Mouse (Mus musculus): ENCODE results near the gene Dpp4. TPM values are rescaled to one million over a fixed set of nuclear protein-coding genes. Genes with fewer than 3 reads are reported as not detected.

Dpp4 gene
- total RNA-seq, 2 experiments from 2014 or later: 0.54 to 0.66 TPM

- no peak overlapping the region for H3K27ac ChIP-seq
- TF ChIP-seq CTCF (conservative IDR thresholded peaks at IDR 0.05): no peak
- H3K4me3 ChIP-seq: no peak overlapping the region
- no peak for DNase-seq (ENCODE audit: low spot score in 2 of 2)
Observed at GRCm38 (mm10) chr2:62399361-62399760, 12.7 kb downstream of the Dpp4 start.

- no peak overlapping the region for H3K27ac ChIP-seq
- TF ChIP-seq CTCF (conservative IDR thresholded peaks at IDR 0.05): no peak
- H3K4me3 ChIP-seq: no peak overlapping the region
- DNase-seq (ENCODE audit: low spot score in 2 of 2): no peak
Observed at GRCm38 (mm10) chr2:62398115-62398875, 13.7 kb downstream of the Dpp4 start.

DNA sequence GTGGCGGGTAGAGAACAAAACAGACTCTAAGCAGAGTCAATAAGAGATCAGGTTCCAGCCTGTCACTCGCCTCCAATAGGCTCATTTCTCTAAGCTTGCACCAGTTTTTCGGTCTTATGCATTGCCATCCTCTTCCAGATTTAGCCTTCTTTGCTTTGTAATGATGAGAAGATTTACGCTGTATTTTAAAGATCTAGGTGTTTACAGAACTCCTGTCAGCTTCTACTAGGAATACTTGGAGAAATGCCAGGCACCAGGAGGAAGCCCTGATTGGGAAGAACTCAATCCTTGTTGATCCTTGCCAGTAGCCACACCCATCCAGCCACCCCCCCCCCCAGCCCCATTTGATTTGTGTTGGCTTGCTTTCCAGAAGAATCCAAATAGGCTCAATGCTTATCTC lies 14.4 kb downstream of the Dpp4 start:
- H3K4me3 ChIP-seq: no peak overlapping the region
- no peak for DNase-seq (ENCODE audit: low spot score in 2 of 2)
- no peak overlapping the region for H3K27ac ChIP-seq
- no peak for TF ChIP-seq CTCF (conservative IDR thresholded peaks at IDR 0.05)

DNA sequence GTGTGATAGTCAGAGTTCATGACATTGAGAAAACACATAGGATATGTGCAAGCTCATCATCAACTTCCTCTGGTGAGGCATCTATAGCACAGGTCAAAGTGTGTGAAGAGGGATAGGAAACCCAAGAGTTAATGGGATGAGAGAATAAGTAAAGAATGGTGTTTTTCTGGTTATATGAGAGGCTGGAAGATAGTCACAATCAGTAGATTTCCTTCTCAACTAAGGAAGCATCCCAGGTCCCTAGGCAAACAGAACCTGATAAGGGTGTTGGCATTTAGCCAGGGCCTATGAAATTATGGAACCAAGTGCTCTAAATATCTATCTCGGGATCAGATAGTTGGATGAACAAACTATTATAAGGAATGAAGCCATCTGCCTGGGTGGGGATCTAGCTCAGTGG lies 15.2 kb downstream of the Dpp4 start:
- H3K27ac ChIP-seq: no peak overlapping the region
- no peak for TF ChIP-seq CTCF (conservative IDR thresholded peaks at IDR 0.05)
- no peak for DNase-seq (ENCODE audit: low spot score in 2 of 2)
- no peak overlapping the region for H3K4me3 ChIP-seq

- TF ChIP-seq CTCF (conservative IDR thresholded peaks at IDR 0.05): no peak
- Histone ChIP-seq H3K27ac (no peak overlapping the region), H3K4me3 (no peak overlapping the region)
- DNase-seq (ENCODE audit: low spot score in 2 of 2): no peak
Observed at GRCm38 (mm10) chr2:62394800-62395199, 17.2 kb downstream of the Dpp4 start.

GRCm38 (mm10) chr2:62392098-62392497 lies 19.9 kb downstream of the Dpp4 start:
- no peak for TF ChIP-seq CTCF (conservative IDR thresholded peaks at IDR 0.05)
- Histone ChIP-seq H3K4me3 (no peak overlapping the region), H3K27ac (no peak overlapping the region)
- DNase-seq (ENCODE audit: low spot score in 2 of 2): no peak

- no peak for DNase-seq (ENCODE audit: low spot score in 2 of 2)
- no peak for TF ChIP-seq CTCF (conservative IDR thresholded peaks at IDR 0.05)
- Histone ChIP-seq H3K4me3 (no peak overlapping the region), H3K27ac (no peak overlapping the region)
Observed at GRCm38 (mm10) chr2:62390961-62391461, 21.0 kb downstream of the Dpp4 start.

DNA sequence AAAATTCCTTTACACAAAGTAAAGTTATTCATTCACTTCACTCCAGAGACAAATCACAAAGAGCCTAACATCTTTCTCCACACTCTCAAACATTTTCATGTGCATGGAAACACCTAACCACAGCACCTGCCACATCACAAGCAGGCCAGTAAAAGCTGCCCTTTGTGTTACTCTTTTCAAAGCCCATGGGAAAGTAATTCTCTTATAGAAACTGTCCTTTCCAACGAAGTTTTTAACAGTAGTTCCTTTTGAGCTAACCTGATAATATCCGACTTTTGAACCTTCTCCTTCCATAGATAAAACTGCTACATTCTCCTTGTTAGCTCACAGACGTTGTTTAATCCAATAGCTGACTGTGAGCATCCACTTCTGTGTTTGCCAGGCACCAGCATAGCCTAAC lies 21.7 kb downstream of the Dpp4 start:
- DNase-seq (ENCODE audit: low spot score in 2 of 2): no peak
- H3K4me3 ChIP-seq: no peak overlapping the region
- no peak overlapping the region for H3K27ac ChIP-seq
- TF ChIP-seq CTCF (conservative IDR thresholded peaks at IDR 0.05): no peak

DNA sequence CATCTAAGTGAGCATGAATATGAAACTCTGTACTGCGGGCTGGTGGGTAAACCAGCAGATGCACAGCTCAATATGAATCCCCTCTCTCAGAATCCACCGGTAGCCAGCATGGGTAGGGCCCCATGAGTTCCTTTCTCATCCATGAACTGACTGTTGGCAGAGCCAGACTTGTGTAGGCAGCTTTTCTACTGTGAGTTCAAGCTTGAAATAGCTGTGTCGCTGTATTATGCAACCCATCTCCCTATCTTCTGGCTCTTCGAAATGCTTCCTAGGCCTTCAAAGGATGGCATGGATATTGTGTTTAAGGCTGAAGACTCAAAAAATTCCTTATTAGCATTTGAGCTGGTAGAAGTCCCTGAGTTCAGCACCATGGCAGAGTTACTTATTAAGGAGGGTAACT lies 23.2 kb downstream of the Dpp4 start:
- no peak overlapping the region for H3K4me3 ChIP-seq
- peak overlapping the region; percentile 67 for H3K27ac ChIP-seq
- DNase-seq (ENCODE audit: low spot score in 2 of 2): peak in 1 of 2 experiments; percentile 17
- no peak for TF ChIP-seq CTCF (conservative IDR thresholded peaks at IDR 0.05)

GRCm38 (mm10) chr2:62383196-62383595 lies 28.8 kb downstream of the Dpp4 start:
- Histone ChIP-seq H3K27ac (no peak overlapping the region), H3K4me3 (no peak overlapping the region)
- TF ChIP-seq CTCF (conservative IDR thresholded peaks at IDR 0.05): no peak
- DNase-seq (ENCODE audit: low spot score in 2 of 2): no peak

- H3K4me3 ChIP-seq: no peak overlapping the region
- no peak for TF ChIP-seq CTCF (conservative IDR thresholded peaks at IDR 0.05)
- no peak overlapping the region for H3K27ac ChIP-seq
- no peak for DNase-seq (ENCODE audit: low spot score in 2 of 2)
Observed at GRCm38 (mm10) chr2:62382440-62382839, 29.6 kb downstream of the Dpp4 start.

DNA sequence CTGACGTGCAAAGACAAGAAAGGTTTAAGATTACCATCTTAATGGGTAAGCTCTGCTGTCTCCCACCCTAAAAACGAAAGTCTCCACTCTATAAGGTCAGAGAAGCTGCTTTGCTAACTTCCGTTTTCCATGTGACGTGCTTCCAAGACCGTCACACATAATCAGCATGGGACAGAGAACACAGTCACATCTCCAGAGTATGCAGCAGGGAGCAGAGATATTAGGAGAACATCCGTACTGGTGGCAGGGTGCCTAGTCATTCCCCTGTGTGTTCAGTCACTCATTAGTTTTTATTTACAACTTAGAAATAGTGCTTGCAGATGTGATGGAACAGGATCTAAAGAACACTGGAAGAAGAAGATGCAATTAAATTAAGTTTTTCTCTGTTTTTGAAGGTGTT lies 30.3 kb downstream of the Dpp4 start:
- no peak for DNase-seq (ENCODE audit: low spot score in 2 of 2)
- Histone ChIP-seq H3K27ac (no peak overlapping the region), H3K4me3 (no peak overlapping the region)
- TF ChIP-seq CTCF (conservative IDR thresholded peaks at IDR 0.05): no peak

DNA sequence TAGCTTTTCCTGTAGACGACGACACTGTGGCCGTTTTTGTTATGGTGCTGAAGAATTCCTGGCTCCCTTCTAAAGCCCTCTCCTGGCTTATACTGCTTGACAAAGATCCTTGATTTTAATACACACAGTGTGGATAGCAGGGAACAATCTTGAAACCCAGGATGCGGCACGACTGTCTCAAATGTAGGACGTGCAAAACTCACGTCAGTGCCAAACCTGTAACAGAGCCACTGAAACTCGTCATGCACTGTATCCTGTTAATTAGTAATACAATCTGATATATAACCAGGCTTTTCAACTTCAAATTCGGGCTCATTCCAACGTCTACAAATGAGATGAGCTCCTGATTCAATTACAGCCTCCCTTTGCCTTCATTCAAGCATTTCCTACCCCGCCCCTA lies 38.3 kb downstream of the Dpp4 start:
- no peak for DNase-seq (ENCODE audit: low spot score in 2 of 2)
- no peak overlapping the region for H3K4me3 ChIP-seq
- no peak for TF ChIP-seq CTCF (conservative IDR thresholded peaks at IDR 0.05)
- H3K27ac ChIP-seq: no peak overlapping the region

DNA sequence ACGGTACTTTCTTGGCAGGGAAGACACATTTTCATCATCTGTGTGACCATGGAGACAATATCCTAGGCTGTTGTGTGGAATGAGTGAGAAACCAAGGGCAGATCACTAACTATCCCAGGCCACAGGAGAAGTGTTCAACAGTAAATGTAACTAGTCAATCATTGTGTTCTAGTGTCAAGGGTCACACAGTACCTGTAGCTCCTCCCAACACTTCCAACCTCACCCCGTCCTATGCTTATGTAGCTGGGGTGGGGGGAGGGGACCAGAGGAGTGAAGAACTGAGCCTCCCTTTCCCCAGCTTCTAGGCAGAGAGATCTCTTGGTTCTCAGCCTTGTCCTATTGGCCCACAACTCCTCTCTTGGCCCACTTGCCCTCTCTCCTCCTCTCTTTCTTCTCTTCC lies 42.0 kb downstream of the Dpp4 start:
- H3K27ac ChIP-seq: no peak overlapping the region
- no peak for TF ChIP-seq CTCF (conservative IDR thresholded peaks at IDR 0.05)
- H3K4me3 ChIP-seq: no peak overlapping the region
- no peak for DNase-seq (ENCODE audit: low spot score in 2 of 2)
